Mouse (Mus musculus): ENCODE measurements around the gene Antxr1.

The Antxr1 gene

GRCm38 (mm10) chr6:87183159-87183558 is 152.5 kb downstream of the Antxr1 start:
- DNase-seq: peak; percentile 83

GRCm38 (mm10) chr6:87182736-87183135 is 152.9 kb downstream of the Antxr1 start:
- no peak for DNase-seq

GRCm38 (mm10) chr6:87171461-87171860 is 164.2 kb downstream of the Antxr1 start:
- no peak for DNase-seq

GRCm38 (mm10) chr6:87170875-87171274 is 164.7 kb downstream of the Antxr1 start:
- DNase-seq: no peak

GRCm38 (mm10) chr6:87170277-87170676 is 165.3 kb downstream of the Antxr1 start:
- no peak for DNase-seq

- DNase-seq: no peak
Observed at GRCm38 (mm10) chr6:87168021-87168420, 167.6 kb downstream of the Antxr1 start.

- no peak for DNase-seq
Observed at GRCm38 (mm10) chr6:87166673-87167305, 168.8 kb downstream of the Antxr1 start.

GRCm38 (mm10) chr6:87165536-87166311 is 169.9 kb downstream of the Antxr1 start:
- DNase-seq: peak; percentile 44

- DNase-seq: no peak
Observed at GRCm38 (mm10) chr6:87161391-87162263, 174.0 kb downstream of the Antxr1 start.

- DNase-seq: no peak
Observed at GRCm38 (mm10) chr6:87160196-87160595, 175.4 kb downstream of the Antxr1 start.

- no peak for DNase-seq
Observed at GRCm38 (mm10) chr6:87158062-87158623, 177.5 kb downstream of the Antxr1 start.

GRCm38 (mm10) chr6:87153836-87154235 is 181.8 kb downstream of the Antxr1 start:
- no peak for DNase-seq

- no peak for DNase-seq
Observed at GRCm38 (mm10) chr6:87153231-87153580, 182.4 kb downstream of the Antxr1 start.

GRCm38 (mm10) chr6:87152461-87153230 is 183.0 kb downstream of the Antxr1 start:
- DNase-seq: no peak

GRCm38 (mm10) chr6:87151427-87151826 is 184.2 kb downstream of the Antxr1 start:
- no peak for DNase-seq

GRCm38 (mm10) chr6:87150471-87150870 is 185.2 kb downstream of the Antxr1 start:
- DNase-seq: no peak

GRCm38 (mm10) chr6:87147921-87148320 is 187.7 kb downstream of the Antxr1 start:
- no peak for DNase-seq

- no peak for DNase-seq
Observed at GRCm38 (mm10) chr6:87143594-87143993, 192.0 kb downstream of the Antxr1 start.

GRCm38 (mm10) chr6:87142239-87142638 is 193.4 kb downstream of the Antxr1 start:
- no peak for DNase-seq

GRCm38 (mm10) chr6:87139796-87140553 is 195.6 kb downstream of the Antxr1 start:
- no peak for DNase-seq

- DNase-seq: no peak
Observed at GRCm38 (mm10) chr6:87138479-87138878, 197.1 kb downstream of the Antxr1 start.
